ENCODE assay signal across 8 mouse cellular contexts in genomic region chr3:32736244-32737171, GRCm38 (mm10). TPM values are rescaled to one million over a fixed set of nuclear protein-coding genes. Genes with fewer than 3 reads are reported as not detected.
DNase-seq lines count a peak whose midpoint lies in the region; ATAC-seq lines count a peak whose summit lies in the region.

Ndufb5 (plus strand) TSS chr3:32736990.

- peak; percentile 99 for DNase-seq in R1 (ENCODE audit: low read depth, low spot score)
- DNase-seq in cerebellum, postnatal 25 days, result peak; percentile 98 to 99
- peak; percentile 98 for DNase-seq in frontal cortex, postnatal 25 days (ENCODE audit: low spot score in 2 of 2)
- peak; percentile 99 for DNase-seq in hindbrain, embryonic 14.5 days (ENCODE audit: low spot score)
- peak; percentile 98 to 99 for DNase-seq in layer of hippocampus, postnatal 36 days
- peak; percentile 99 for DNase-seq in lung, postnatal 36 days
- DNase-seq in retina, postnatal 1 day, result peak; percentile 100
- peak; percentile 97 to 99 for DNase-seq in urinary bladder, adult 18-20 months (ENCODE audit: low spot score in 2 of 2)

- H3K27me3 ChIP-seq in hindbrain, embryonic 14.5 days (ENCODE audit: control insufficient read depth, insufficient read depth, low read length), result no peaks in the 10 kb centered on the region

- peak within 1 kb of the TSS; percentile 86 for H3K27ac ChIP-seq in hindbrain, embryonic 14.5 days

- peak; percentile 98 for ATAC-seq in hindbrain, embryonic 14.5 days (ENCODE audit: low FRiP score)

- H3K4me1 ChIP-seq in hindbrain, embryonic 14.5 days (replicated peaks; ENCODE audit: control insufficient read depth, insufficient read depth, low read length), result peaks cover 18% of the 10 kb centered on the region

- peak within 1 kb of the TSS; percentile 86 for H3K4me2 ChIP-seq in hindbrain, embryonic 14.5 days (replicated peaks)

- H3K4me3 ChIP-seq in hindbrain, embryonic 14.5 days (replicated peaks; ENCODE audit: low read length), result peak within 1 kb of the TSS; percentile 68

- H3K36me3 ChIP-seq in hindbrain, embryonic 14.5 days (replicated peaks; ENCODE audit: control insufficient read depth, insufficient read depth), result peaks cover 29% of the 10 kb centered on the region

- H3K9me3 ChIP-seq in hindbrain, embryonic 14.5 days (ENCODE audit: control insufficient read depth, low read length), result no peaks in the 10 kb centered on the region

- whole genome bisulfite sequencing in hindbrain, embryonic 14.5 days, result under 1% methylated on average over 62 of the region's 62 CpGs

- peak within 1 kb of the TSS; percentile 85 for H3K9ac ChIP-seq in hindbrain, embryonic 14.5 days

RNA-seq across cellular contexts. Expression of gene Ndufb5, which starts in this region (rescaled TPM):
- 336 and 395 TPM in 2 replicates for polyA plus RNA-seq in hindbrain, embryonic 14.5 days (2014; fragmentation: Nextera tagmentation; extraction: Ambion mirVana)
- total RNA-seq in layer of hippocampus, postnatal 36 days (2021), result 100 to 1,000 TPM; 193 to 207 TPM

Comparison
In these comparisons a context has a peak if more than half of its experiments do, and no peak if none do; other contexts are left out.
1. Peak in every context shown above with its lines: DNase-seq, ATAC-seq, H3K4me3 ChIP-seq and H3K27ac ChIP-seq.